Mouse (Mus musculus) MN1 (cell line): Measurements from ENCODE around the gene Gm11011.
"Not testable (repeated sequence)": the region's sequence is repeated elsewhere in the genome, so short reads cannot be mapped to it uniquely, and the experiment has no call there.

Experiments used
- DNase-seq: peaks from one replicate; pipeline ENCODE4 v3.0.0-alpha.2; 2016; ENCODE audit warnings: low spot score

The Gm11011 gene

DNA sequence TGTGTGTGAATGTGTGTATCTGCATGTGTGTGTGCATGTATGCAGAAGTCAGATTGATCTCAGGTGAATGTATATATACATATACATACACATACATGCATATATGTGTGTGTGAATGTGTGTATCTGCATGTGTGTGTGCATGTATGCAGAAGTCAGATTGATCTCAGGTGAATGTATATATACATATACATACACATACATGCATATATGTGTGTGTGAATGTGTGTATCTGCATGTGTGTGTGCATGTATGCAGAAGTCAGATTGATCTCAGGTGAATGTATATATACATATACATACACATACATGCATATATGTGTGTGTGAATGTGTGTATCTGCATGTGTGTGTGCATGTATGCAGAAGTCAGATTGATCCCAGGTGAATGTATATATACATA is at the start of gene Gm11011:
Gene Gm11011 (minus strand): TSS at position 101 of the 400 bp plus-strand sequence.
- not testable (repeated sequence) for DNase-seq

DNA sequence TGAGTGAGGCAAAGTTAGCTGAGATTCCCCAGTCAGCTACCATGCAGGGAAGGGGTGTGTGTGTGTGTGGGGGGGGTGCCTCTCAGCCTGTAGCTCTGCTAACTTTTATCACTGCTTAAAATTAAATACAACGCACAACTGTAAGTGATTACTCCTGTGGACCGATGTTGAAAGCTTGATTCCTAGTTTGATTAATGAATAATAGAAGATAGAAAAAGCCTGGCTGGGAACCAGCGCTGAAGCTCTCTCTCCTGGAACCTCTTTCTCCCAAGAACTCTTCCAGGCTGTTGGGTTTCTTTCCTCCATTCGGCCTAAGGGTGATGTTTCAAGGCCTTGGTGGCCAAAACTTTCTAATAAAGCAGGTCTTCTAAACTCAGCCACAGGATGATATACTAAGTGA is 48.9 kb upstream of the Gm11011 start:
- DNase-seq: no peak

DNA sequence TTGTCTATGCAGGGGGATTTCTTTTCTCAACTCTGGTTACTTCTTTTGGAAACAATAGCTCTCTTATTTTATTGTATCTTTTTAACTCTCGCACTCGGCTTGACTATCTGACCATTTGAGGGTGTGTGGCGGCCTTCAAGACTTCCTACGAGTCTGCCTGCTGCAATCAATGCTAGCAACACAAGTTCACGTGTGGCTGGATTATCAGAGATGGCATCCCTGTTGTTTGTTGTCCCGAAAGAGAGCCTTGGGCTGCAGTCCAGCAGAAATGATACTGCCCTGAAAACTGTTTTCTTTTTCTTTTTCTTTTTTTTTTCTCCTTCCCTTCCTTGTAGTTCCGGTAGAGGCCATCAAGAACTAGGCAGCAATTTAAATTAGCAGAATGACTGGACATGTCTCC is 47.9 kb upstream of the Gm11011 start:
- DNase-seq: peak; percentile 26

DNA sequence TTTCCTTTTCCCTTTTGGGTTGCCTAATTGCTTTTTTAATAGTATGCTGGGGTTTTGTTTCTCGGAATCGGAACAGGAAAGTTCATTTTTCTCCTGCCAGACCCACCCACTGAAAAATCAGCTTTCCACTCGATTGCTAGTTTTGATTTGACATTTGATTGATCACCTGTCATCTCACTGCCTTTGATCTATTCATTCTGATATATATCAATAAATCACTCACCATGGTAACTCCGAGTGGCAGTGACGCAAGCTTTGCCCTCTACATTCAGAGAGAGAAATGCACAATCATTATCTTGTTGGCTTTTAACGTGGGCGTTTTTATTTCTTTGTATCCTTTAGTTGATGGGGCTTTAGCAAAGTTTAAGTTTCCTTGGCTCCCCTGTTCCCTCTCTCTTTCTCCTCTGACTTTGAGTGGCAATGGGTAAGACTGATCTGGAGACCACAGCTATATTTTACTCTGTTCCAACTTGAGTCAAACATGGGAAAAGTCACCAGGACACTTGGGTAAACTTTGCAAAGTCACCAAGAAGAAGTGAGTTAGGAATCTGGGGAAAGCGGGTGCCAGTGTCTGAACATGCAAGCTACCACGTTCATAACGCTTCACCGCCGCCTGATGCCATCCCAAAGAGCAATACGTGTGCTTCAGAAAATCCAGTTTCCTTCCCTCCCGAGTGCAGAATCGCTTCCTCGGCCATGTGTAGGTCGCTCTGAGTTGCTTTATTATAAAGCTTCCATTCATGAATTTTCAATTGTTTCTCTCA is 47.3 kb upstream of the Gm11011 start:
- peak; percentile 27 for DNase-seq

DNA sequence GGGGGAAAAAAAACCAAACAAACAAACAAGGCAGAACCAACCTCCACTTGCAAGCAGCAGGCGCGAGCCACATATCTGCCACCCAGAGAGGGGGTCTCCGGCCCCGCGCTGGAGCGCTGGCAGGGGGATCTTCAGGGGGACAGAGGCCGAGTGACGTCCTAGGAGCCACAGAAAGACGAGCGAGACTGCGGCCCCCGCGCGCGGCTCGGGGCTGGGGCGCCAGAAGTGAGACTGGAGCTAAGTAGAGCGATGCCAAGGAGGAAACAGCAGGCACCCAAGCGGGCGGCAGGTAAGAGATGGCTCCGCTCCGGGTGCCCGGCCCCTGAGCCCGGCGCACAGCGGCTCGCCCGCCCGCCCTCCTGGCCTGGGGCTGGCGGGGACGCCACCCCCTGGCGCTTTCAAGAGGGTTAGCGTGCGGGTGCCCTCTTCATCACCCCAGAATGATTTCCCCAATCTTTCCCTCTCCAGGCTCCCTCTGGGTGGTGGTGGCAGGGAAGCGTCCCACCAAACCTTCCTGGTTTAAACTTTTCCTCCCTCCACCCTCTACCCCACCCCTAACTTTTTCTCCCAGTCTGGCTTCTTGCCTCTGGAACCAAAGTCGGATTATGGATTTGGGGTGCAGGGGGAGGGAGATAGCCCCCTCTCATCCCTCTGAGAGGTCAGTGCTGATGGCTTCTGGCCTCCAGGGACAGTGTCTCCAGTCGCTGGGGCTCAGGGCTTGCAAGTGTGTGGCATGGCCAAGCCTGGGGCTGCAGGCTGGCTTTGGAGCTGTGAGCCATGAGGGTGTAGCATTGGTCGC is 46.1 kb upstream of the Gm11011 start:
- DNase-seq: peak; percentile 60

DNA sequence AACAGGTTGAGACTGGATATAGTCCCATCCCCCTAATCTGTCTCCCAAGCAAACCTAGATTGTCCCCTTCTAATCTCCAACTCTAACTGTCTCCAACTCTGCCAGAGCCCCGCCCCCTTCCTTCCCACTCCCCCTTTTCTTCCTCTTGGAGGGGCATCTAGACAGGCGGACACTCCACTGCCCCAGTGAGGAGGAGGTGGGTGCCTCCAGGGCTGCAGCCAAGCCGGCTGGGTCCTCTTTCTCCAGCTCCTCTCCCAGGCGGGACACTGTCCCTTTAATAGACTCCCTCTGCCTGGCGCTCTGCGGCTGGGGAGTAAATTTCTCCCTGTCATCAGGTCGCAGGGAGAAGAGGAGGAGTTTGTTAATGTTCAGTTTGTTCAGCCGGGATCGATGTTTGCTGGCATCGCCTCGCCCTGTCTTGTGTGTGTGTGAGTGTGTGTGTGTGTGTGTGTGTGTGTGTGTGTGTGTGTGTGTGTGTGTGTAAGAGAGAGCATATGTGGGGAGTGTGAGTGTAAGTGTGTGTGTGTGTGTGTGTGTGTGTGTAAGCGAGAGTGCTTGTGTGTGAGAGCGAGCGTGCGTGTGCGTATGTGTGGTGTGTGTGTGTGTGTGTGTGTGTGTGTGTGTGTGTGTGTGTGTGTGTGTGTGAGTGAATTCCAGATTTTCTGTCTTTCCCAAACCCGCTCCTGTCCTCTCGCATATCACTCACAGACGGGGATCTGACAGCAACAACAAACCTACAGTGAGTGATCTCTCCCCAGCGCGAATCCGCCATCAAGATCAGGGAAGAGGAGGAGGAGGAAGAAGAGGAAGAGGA is 45.0 kb upstream of the Gm11011 start, which contains the start of gene Tshz2:
Gene Tshz2 (plus strand): TSS at position 676 of the 814 bp plus-strand sequence.
- DNase-seq: peak; percentile 89

DNA sequence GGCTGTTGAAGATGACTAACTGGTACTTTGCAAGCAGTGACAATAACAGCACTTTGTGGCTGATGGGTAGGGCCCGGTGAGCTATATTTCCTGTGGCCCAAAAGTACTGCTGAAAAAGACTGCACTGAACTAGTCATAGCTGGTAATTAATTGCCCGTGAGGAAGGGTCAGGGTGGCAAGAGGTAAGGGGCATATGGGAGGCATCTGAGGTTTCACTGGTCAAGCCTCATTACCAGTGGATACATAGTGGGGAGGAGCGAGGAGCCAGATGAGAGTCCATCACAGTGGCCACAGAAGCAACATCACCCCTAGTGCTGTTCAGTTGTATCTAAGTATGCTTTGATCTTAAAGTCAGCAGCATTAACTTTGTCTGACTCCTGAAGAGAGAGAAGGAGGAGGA is 42.5 kb upstream of the Gm11011 start:
- DNase-seq: no peak

DNA sequence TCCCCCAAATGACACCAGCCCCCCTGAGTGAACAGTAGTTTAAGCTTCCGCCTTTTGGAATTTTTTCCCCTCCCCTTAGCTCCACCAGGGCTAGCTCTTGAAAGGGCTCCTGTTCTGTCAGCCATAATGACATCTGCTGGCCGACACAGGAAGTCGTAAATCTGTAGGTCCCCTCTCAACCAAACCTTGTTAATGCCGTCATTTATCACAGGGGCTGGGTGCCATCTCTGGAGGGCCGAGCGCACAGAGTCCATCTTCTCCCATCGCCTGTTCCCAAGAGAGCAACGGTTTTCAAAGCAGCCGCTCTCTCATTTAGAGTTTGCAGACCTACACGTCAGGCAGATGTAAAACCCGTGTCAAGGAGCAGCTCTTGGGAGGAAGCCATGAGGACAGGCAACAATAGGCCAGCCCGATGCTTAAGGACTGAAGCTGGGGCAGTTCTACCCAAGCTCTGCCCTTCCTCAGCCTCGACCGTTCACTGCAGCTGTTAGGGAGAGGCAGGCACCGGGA is 33.7 kb upstream of the Gm11011 start:
- peak; percentile 93 for DNase-seq

DNA sequence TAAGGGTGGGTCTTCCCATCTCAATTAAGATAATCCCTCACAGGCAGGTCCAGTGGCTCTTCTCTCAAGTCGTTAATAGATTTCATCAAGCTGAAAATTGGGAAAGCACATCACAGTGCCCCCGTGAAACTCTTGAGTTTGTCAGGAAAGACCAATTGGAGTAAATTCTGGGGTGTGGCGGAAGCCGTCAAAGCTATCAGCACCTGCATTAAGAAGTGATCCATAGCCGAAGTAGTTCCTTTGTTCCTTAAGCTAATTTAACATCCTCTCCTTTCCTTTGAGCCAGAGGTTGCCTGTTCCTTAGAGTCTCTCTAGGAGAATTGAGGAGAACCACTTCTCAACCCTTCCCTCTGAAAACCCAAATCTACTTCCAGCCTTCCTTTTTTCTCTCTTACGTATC is 28.5 kb upstream of the Gm11011 start:
- no peak for DNase-seq

DNA sequence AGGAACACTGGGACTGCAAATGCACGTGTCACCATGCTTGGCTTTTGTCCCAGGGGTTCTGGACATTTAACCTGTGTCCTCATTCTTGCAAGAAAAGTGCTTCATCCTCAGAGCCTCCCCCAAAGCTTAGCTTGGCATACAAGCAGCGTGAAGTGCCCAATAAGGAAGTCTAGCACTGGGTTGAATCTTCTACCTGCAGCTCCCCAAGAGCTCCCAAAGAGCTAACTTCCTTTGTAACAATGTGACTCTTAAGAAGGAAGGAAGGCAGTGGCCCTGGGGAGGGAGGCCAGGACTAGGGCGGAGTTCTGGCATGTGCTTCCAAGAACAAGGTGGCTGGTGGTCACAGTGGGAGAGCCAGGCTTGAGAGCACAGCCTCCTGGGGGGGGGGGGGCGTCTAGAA is 27.1 kb upstream of the Gm11011 start:
- DNase-seq: peak; percentile 20

DNA sequence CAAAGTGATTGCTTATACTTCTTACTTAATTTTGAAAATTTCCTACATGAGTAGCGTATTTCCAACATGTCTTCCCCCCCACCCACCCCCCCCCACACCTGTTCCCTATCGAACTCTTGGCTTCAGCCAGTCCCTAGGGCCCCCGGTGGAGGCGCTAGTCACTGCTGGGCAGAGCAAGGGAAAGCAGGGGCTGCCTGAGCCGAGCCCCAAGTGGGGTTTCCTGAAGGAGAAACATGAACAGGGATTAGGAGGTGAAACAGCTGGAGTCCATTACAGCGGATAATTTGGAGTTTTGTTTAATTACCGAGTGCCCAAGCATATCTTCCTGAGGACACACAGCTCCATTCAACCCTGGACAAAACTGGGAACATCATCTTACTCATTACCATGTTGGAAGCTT is 24.0 kb upstream of the Gm11011 start:
- DNase-seq: no peak

DNA sequence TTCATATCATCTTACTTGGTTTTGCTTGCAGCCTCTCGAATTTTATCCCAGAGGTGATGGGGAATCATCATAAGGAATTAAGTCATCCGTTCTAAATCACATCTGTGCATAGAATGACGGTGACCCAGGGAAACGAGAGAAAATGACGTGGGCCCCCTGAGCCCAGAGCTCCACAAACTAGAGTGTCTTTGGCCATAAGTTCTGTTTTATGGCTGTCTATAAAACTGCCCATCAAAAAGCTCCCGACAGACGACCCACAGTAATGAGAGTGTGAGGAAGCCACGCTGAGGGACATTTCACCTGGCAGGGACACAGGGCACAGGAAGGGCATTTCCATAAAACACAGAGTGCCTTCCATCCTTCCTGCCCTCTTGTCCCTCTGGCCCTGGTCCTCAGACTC is 23.3 kb upstream of the Gm11011 start:
- DNase-seq: no peak

DNA sequence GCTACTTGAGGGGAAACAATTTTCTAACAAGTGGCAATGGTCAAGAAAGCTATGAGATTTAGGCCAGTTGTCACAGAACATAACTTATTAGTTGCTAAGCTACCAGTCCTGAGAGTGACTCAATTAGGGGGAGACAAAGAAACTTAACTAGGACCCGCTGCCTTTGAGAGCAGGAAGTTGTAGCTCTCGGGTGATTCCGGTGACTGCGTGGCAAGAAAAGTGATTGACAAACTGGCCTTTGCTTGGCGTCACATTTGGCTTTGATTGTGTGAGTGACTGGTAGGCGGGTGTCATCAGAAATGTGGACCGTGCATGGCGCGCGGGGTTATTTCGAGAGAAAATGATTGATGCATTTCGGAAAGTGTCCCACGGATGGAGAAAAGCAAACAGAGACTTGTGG is 22.4 kb upstream of the Gm11011 start:
- no peak for DNase-seq

DNA sequence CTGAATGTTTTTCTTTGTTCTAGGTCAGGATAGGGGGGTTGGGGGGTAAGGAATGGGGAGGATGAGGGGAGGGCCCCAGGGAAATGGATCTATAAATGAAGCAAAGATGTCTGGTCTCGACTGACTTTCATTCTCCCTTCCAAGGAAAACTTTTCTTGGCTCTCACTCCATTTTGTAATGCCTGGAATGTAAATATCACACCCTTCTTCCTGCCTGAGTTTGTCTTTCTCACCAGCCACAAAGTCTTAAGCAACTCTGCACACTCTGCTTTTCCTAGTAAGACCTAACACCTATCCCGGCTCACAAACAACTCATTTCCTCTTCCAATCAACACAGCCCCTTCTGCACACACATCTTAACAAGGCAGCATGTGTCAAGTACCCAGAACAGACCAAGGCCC is 20.2 kb upstream of the Gm11011 start:
- no peak for DNase-seq

DNA sequence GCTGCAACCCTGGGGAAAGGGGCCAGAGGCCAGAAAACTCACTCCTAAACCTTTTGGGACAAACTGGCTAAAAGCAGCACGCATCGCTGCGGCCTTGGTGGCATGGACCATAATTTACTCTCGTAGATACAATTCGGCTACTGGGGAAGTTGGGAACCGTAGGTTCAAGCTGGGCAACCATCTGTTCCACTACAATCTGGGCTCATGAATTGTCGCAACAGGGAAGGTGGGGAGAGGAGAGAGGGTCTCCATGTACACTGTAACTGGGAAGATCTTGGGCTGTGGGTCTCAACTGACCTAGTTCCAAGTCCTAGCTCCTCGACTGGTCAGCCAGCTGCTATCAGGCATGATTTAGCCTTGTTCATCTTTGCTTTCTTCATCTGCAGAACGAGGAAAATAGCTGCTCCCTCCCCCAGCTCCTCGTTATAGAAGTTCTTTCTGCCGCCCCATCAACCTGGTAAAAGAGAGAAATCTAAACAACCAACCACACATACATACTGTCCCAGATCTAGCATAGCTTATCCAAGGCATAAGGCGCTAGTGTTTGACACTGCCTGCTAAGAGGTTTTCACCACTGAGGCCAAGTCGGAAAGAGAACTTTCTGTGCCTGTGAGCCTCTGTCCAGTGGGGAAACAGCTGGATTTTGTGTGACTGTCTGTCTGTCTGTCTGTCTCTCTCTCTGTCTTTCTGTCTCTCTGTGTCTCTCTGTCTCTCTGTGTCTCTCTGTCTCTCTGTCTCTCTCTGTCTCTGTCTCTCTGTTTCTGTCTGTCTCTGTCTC is 19.5 kb upstream of the Gm11011 start:
- no peak for DNase-seq

DNA sequence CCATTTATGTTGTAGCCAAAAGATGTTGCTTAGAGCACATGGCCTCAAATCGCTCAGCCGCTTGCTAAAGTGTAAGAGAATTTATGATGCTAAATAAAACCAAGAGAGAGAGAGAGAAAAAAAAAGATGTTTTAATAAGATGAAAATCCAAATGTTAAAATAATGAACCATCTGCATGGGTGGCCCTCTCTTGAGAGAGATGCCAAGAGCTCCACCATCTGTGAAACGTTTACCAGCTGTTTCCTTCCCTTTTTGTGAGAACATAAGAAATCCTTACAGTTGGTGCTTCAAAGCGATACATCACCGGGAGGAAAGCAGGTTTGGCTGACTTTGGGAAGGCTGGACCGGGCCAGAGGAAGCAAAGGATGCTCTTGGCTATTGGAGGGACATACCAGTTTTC is 12.6 kb upstream of the Gm11011 start:
- no peak for DNase-seq

DNA sequence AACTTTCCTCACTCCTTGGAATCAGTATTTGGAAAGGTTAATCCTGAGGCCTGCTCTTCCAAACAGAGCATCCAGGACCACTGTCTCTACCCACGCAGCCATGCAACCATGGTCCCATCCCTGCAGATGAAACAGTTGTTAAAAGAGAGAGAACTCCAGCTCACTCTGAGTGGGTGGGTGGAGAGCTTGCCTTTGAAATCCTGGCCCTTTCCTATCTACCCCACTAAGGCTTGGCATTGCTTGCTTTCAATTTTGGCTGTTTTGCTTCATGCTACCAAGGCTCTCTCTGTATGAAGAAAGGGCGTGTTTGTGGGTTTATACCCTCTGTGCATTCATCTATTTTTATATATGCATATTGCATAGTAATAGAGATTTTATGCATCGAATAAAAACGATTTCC is 12.0 kb upstream of the Gm11011 start:
- DNase-seq: no peak

DNA sequence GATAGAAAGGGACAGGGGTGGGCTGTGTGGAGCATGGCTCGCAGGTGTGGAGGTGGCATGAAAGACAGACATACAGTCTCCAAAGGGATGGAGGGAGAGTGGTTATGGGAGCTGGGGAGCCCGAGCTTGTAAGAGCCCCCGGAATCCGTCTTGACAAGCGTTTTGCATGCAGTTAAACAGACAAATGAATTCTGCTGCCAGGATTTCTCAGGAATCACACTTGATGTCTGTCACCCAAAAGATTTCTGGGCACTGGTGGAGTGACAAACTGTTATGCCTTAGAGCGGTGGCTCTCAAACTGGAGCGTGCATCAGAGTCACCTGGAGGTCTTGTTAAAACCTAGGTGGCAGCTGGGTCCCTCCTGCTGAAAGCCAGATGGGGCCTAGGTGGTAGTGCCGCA is 10.4 kb upstream of the Gm11011 start:
- DNase-seq: no peak

DNA sequence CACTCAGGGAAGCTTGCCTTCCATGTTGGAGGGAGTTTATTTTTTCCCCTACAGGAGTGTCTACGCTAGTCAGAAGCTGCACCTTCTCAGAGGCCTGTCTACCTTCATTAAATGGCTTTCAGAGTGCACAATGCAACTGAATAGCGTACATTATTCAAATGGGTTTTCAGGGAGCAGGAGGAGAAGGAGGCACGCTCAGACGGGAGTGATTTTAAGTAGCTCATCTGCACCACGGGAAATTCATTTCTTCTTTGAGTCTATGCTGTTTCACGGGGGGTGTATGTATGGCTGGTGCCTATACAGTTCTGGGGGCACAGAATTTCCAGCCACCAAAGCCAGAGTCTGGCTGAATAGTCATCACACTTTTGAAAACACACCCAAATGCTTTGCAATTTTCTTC is 9.8 kb upstream of the Gm11011 start:
- DNase-seq: no peak

DNA sequence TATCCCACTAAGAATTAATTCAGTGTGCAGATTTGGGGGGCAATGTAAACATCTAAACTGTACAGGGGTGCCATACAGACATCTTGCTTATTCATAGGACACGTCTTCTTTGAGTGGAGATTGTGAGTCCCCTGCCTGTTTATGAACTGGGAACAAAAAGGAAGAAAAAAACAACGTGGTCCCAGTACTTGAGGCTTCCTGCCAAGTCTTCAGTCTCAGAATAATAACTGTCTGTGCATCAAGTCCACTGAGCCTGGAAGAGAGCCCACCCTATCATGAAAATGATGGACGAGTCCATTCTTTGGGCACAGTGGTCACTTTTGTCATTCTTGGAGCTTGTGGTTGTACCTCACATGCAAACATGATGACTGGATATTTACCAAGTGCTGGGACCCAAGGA is 6.2 kb upstream of the Gm11011 start:
- no peak for DNase-seq

DNA sequence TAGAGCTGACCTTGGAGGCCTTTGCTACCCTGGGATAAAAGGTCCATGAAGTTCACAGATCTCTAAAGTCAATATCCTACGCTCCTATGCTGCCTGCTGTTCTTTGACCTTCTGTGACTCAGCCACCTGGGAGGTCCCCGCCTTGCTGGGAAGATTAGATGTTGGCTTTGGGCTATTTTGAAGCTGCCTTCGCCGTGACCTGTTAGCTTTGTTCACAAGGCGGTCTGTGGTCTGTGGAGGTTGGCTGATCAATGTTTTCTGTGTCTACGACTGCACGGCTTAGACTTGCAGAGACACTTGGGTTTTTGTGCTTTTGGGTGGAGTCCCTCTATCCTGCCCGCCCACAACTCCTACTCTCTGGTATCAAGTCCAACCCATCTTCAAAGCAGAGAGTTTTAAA is 2.9 kb upstream of the Gm11011 start:
- DNase-seq: no peak

DNA sequence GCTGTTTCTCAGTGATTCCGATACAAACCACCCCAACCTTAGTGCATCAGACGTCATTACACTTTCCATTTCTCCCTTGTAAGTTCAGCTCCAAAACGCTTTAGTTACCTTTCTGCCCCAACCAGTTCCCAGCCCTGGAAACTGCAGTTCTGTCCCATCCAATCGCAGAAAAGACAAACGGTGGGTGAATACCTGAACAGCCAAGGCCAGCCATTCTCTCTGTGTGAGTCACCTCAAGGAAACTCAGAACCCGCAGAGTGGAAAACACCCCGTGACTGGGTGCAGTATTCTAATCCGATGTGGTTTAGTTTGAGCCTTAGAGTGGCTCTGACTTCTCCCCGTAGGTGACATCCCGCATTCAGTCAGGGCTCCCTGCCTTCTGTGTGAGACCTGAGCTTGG is 2.2 kb upstream of the Gm11011 start:
- no peak for DNase-seq
